Mouse (Mus musculus): Measurements from ENCODE around the gene Efna2. TPM values are rescaled to one million over a fixed set of nuclear protein-coding genes. Genes with fewer than 3 reads are reported as not detected.

The Efna2 gene
- total RNA-seq, 1 experiment from 2014 or later: 1.0 TPM

Other genes starting within 250 kb of the Efna2 start
- gene Wdr18, start 219.3 kb upstream of the Efna2 start, total RNA-seq (2017): 7.8 to 14.2 TPM (median 8.8 TPM) in 3 replicates
- gene Grin3b, start 208.8 kb upstream of the Efna2 start, total RNA-seq (2017): not detected in 3 replicates
- gene Tmem259, start 195.2 kb upstream of the Efna2 start, total RNA-seq (2017): 49.0 to 80.6 TPM (median 59.1 TPM) in 3 replicates
- 210 to 295 TPM (median 228 TPM) in 3 replicates for gene Cnn2, start 190.9 kb upstream of the Efna2 start, total RNA-seq (2017)
- gene Abca7, start 183.0 kb upstream of the Efna2 start, total RNA-seq (2017): 33.6 to 53.0 TPM (median 45.9 TPM) in 3 replicates
- 356 to 478 TPM (median 365 TPM) in 3 replicates for gene Arhgap45, start 162.8 kb upstream of the Efna2 start, total RNA-seq (2017)
- 83.4 to 130 TPM (median 95.9 TPM) in 3 replicates for gene Polr2e, start 139.7 kb upstream of the Efna2 start, total RNA-seq (2017)
- 250 to 253 TPM (median 251 TPM) in 3 replicates for gene Gpx4, start 132.3 kb upstream of the Efna2 start, total RNA-seq (2017)
- gene Sbno2, start 73.9 kb upstream of the Efna2 start, total RNA-seq (2017): 50.6 to 75.0 TPM (median 51.9 TPM) in 3 replicates
- gene Stk11, start 63.7 kb upstream of the Efna2 start, total RNA-seq (2017): 155 to 177 TPM (median 155 TPM) in 3 replicates
- 26.1 to 49.8 TPM (median 29.5 TPM) in 3 replicates for gene Atp5d, start 40.9 kb upstream of the Efna2 start, total RNA-seq (2017)
- gene Cbarp, start 38.6 kb upstream of the Efna2 start, total RNA-seq (2017): 0.29 to 5.8 TPM (median 4.1 TPM) in 3 replicates
- gene Midn, start 31.2 kb upstream of the Efna2 start, total RNA-seq (2017): 27.3 to 65.5 TPM (median 29.9 TPM) in 3 replicates
- 137 to 163 TPM (median 145 TPM) in 3 replicates for gene Cirbp, start 13.5 kb upstream of the Efna2 start, total RNA-seq (2017)
- 16.2 to 29.1 TPM (median 18.0 TPM) in 3 replicates for gene 1600002K03Rik, start 6.5 kb upstream of the Efna2 start, total RNA-seq (2017)
- 43.7 to 46.7 TPM (median 46.2 TPM) in 3 replicates for gene Mum1, start 47.0 kb downstream of the Efna2 start, total RNA-seq (2017)
- gene Ndufs7, start 69.6 kb downstream of the Efna2 start, total RNA-seq (2017): 60.9 to 74.8 TPM (median 61.4 TPM) in 3 replicates
- gene Gamt, start 81.5 kb downstream of the Efna2 start, total RNA-seq (2017): 3.8 to 4.7 TPM in 2 of 3 replicates, not detected in the other
- gene Dazap1, start 82.0 kb downstream of the Efna2 start, total RNA-seq (2017): 85.1 to 132 TPM (median 92.5 TPM) in 3 replicates
- 1,267 to 1,604 TPM (median 1,393 TPM) in 3 replicates for gene Rps15, start 113.0 kb downstream of the Efna2 start, total RNA-seq (2017)
- gene Apc2, start 116.5 kb downstream of the Efna2 start, total RNA-seq (2017): 2.3 TPM in 1 of 3 replicates, not detected in the others
- 23.5 to 28.1 TPM (median 27.6 TPM) in 3 replicates for gene 2310011J03Rik, start 141.1 kb downstream of the Efna2 start, total RNA-seq (2017)
- gene Pcsk4, start 150.0 kb downstream of the Efna2 start, total RNA-seq (2017): 0.57 TPM in 1 of 3 replicates, not detected in the others
- not detected in 3 replicates for gene Reep6, start 150.5 kb downstream of the Efna2 start, total RNA-seq (2017)
- 0.10 to 0.43 TPM in 2 of 3 replicates, not detected in the other for gene Adamtsl5, start 168.9 kb downstream of the Efna2 start, total RNA-seq (2017)
- not detected in 3 replicates for gene Plk5, start 177.0 kb downstream of the Efna2 start, total RNA-seq (2017)
- 4.1 to 5.3 TPM (median 5.2 TPM) in 3 replicates for gene Mex3d, start 208.2 kb downstream of the Efna2 start, total RNA-seq (2017)
- 11.4 to 34.6 TPM (median 18.6 TPM) in 3 replicates for gene Mbd3, start 220.1 kb downstream of the Efna2 start, total RNA-seq (2017)
- 56.9 to 82.5 TPM (median 76.8 TPM) in 3 replicates for gene Uqcr11, start 227.3 kb downstream of the Efna2 start, total RNA-seq (2017)